Mouse (Mus musculus) layer of hippocampus, adult 18-20 months (tissue): ENCODE data around the gene Cdc34. TPM values are rescaled to one million over a fixed set of nuclear protein-coding genes. Genes with fewer than 3 reads are reported as not detected.
"Not testable (repeated sequence)": the region's sequence is repeated elsewhere in the genome, so short reads cannot be mapped to it uniquely, and the experiment has no call there.

ENCODE experiments used
- DNase-seq, 2 experiments: peaks; one replicate each; pipeline ENCODE4 v3.0.0; 2022; ENCODE audit warnings: low spot score in 2 of 2
- total RNA-seq, 2 experiments: library from RNA; stranded (reverse); gene quantifications; 2 replicates each; pipeline ENCODE4 v1.2.3; 2021

Gene Cdc34
- total RNA-seq, 2 experiments from 2014 or later, result 65.4 to 74.2 TPM

DNA sequence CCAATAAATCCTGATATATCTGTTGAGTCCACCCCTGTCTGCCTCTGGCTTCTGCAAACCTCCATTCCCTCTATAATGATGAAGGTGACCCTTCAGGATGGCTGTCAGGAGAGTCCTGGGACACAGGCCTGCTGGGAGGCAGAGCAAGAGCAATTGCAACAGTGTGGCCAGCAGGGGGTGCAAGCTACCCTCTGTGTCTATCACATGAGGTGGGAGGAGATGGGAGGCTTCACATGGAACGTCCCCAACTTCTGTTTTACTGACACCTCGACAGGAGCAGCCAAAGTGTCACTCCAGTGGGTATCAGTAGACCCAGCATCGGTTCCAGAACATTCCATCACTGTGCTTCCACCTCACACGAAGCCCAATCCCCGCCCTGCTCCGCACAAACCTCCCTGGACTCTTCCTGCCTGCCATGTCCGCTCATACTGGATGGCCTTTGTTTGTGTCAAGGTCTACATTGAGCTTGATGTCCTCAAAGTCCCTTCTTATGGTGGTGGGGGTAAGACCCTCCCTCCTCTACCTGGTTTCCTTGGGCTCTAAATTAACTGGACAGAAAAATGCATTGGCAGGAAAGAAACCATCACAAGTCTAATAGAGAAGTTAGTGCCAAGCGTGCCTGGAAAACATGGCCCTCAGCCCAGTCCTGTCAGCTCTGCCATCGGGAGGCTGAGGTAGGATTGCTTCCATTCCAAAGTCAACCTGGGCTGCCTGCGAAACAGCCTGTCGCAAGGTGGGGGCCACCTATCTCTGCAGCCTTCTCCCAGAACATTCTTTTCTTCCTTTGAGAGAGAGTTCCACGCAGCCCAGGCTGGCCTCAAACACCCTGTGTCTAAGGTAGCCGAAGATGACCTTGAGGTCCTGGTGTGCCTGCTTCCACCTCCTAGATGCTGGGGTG lies 13.5 kb downstream of the Cdc34 start:
- peak in 1 of 2 experiments; percentile 76 for DNase-seq

DNA sequence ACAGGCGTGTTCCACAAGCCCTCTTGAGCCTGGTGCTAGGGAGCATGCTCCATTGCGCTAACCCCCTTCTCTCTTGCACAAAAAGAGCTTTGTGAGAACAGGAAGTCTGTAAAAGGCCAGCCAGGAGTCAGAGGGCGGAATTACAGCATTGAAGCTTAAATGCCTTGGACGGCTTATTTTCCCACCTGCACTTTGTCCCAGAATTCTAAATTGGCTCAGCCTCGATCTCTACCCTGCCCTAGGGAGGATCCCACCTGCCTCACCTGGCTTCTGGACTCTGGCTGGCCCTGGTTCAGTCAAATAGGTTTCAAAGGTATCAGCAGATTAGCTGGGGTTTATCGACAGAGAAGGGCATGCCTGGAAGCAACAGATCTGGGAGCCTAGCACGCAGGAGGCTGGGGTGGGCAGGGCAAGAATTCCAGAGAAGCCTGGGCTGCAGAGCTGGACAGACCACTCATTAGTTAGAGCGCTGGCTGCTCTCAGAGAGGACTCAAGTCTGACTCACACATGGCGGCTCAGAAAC lies 14.2 kb downstream of the Cdc34 start:
- no peak for DNase-seq

DNA sequence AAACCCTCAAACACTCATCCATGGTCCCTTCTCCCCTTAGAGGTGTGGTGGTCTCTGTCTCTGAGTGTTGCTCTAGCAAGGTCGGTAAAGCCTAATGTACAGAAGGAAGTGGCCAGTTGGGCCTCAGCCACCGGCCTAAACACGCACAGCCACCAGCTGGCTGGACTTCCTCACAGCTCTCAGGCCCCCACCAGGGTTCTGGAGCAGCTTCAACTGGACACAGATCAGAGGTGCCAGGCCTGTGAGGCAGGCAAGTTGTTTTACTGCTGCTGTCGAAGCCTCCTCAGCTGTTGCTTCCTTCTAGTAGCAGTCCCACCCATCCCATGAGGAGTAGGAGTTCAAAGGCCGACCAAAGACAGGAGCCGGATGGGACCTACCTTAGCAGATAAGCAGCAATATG lies 15.9 kb downstream of the Cdc34 start:
- no peak for DNase-seq

DNA sequence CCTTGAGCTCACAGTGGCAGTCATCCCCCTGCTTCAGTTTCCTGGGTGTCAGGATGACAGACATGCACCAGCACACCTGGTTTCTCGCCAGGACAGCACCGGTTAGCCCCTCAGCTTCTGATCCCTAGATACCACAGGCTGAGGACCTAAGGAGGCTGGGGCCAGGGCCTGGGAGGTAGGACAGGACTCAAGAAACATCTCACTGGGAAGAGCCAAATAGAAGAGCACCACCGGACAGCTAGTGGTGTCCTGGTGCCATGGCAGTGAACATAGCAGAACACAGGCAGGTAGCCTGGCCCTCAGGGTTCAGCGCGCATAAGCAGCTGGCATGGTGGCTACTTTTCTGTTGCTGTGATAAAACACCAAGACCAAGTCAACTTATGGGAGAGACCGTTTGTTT lies 16.5 kb downstream of the Cdc34 start:
- DNase-seq, result no peak

DNA sequence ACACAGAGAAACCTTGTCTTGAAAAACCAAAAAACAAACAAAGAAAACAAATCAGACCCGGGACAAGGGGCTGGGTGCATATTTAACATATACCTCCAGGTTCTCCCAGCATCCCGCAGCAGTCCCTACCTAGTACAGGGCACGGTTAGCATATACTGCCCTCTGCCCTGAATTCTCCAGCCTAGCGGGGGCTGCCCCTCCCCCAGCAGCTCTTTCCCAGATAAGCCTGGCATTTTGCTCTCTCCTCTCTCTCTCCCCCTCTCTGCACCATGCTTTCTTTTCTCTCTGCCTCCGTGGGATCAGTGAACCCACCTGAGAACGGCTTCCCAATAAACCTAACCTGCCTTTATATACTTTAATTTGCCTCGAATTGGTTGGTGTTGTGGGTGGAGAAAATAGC lies 18.7 kb downstream of the Cdc34 start:
- DNase-seq, result no peak

DNA sequence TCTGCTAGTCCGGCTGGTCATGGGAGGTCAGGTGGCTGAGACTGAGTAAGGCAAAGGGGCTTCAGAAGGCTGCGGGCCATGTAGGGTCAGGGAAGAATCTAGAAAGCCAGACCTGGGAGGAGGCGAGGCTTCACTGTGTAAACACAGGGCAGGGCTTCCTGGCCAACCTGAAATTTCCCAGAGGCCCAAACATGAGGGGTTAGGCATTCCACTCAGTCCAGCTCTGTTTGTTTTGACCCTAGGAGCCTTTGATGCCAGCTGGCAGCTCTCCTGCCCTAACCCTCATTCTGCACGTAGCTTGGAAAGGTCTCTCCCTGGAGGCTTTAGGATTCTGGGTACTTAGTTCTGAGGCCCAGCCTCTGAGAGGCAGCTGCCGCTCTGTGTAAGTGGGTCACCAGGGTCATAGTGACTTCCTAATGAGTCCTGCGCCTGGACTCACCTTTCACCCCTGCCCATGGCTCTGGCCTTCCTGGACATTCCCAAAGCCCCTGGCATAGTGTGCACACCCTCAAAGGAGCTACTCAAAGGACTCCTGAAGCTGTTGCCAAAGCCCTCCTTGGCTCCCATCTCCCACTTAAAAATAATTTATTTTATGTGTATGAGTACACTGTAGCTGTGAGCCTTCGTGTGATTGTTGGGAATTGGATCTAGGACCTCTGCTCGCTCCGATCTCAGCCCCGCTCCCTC lies 19.6 kb downstream of the Cdc34 start:
- no peak for DNase-seq

DNA sequence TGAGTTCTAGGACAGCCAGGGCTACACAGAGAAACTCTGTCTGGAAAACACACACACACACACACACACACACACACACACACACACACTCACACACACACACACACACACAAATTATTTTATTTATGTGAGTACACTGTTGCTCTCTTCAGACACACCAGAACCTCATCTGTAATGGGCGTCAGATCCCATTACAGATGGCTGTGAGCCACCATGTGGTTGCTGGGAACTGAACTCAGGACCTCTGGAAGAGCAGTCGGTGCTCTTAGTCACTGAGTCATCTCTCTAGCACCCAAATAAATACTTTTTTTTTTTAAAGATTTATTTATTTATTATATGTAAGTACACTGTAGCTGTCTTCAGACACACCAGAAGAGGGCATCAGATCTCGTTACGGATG lies 21.0 kb downstream of the Cdc34 start:
- DNase-seq, result not testable (repeated sequence)

DNA sequence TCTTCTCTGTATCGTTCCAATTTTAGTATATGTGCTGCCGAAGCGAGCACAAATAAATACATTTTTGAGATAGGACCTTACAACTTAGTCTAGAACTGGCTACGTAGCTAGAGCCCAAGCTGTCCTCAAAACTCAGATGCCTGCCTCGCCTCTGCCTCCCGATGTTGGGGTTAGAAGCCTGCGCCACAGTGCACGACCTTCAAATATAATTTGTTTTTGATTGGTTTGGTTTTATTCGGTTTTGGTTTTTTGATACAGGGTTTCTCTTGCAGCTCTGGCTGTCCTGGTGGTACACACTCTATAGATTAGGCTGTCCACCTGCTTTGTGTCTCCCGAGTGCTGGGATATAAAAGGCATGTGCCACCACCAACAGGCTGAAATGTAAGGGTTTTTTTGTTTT lies 21.5 kb downstream of the Cdc34 start:
- DNase-seq, result no peak

DNA sequence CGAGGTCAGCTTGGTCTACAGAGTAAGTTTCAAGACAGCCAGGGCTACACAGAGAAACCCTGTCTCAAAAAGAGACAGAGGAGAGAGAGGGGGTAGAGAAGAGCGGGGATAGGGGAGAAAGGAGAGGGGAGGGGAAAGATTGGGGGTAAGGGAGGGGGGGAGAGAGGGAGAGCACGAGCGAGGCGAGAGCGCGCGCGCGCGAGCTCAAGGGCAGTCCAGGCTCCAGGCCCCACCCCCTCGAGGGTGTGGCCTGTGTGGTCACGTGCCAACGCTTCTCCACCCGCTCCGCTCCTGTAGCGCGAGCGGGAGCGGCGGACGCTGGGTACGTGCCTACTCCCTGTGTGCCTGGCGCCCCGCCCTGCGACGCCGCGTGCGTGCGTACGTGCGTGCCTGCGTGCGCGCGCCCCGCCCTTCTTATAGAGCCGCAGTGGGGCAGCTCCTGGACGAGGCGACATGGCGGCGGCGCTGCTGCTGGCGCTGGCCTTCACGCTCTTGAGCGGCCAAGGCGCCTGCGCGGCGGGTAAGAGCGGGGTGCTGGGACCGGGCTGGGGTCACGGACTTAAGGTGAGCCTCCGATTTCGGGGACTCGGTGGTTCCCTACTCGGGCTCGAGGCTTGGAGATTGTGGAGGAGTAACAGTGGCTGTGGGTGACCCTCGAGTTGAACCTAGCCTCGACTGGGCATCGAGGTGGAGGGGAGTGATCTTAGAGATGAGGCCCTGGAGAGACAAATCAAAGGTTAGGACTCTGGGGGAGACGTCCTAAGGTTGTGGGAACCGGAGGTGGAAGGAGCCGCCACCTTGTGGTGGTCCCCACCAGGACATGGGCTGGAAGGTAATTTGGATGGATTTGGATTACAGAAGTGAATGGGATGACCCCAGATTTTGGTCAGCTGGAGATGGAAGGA lies 22.3 kb downstream of the Cdc34 start, which contains the start of gene Bsg:
TSS of gene Bsg (plus strand) at position 427 of the 905 bp plus-strand sequence.
- peak; percentile 97 to 99 for DNase-seq

DNA sequence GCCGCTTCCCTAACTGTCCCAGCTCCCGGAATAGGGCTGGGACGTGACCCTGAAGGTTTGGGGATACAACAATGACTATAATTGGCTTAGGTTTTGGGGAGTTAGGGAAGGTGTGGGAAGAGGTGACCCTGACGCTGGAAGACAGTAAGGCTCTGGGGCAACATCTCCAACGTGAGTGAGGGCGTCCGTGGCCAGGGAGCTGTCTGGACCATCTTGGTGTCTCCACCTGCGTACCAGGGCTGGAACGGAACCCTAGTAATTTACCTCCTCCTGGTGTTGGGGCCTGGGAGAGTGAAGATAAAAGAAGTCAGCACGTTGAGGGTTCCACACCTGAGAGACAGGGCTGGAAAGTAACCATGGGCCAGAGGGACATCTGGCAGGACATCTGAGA lies 23.0 kb downstream of the Cdc34 start:
- DNase-seq, result no peak

DNA sequence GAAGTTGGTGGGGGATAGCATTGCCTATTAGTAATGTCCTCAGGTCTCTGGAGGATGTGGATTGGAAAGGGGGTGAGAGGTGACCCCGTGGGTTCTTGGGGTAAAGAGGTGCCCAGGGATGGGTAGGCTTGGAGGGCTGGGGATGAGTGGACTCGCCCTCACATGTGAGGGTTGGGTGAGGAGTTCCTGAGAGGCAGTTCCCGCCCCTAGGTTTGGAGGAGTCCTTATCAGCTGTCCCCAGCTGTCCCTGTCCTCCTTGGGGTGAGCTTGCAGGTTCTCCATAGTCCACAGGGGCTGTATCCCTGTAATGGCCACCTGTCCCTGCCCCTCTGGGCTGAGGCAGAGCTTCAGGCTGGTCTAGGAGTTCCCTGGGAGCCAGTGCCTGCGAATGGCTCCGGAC lies 24.0 kb downstream of the Cdc34 start:
- DNase-seq, result no peak

DNA sequence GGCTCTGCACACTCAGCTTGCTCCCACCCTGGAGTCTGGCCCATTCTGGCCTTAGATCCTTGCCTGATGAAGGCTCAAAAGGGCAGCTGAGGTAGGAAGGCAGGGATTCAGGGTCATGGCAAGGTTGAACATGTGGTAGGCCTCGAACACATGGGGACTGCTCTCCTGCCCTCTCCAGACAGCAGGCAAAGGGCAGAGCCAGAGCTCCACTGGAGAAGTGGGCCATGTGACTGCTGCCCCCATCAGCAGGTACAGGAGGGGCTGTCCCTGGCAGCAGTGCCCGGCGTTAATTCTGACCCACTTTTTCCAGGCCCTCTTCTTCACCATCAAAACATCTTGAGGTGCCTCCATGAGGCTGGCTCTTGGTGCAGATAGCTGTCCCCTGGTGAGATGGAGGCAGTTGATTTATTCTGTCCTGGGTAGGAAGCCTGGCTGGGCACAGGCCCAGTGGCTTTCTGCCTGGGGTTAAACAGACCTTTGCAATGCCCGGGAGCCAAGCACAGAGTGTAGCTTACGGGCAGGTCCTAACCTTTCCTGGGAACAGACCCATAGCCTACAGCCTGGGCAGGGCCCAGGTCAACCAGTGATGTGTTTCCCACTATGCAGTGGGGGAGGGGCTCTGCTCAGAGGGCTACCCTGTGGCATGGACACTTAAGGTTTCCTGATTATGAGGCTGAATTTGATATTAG lies 24.6 kb downstream of the Cdc34 start:
- no peak for DNase-seq

DNA sequence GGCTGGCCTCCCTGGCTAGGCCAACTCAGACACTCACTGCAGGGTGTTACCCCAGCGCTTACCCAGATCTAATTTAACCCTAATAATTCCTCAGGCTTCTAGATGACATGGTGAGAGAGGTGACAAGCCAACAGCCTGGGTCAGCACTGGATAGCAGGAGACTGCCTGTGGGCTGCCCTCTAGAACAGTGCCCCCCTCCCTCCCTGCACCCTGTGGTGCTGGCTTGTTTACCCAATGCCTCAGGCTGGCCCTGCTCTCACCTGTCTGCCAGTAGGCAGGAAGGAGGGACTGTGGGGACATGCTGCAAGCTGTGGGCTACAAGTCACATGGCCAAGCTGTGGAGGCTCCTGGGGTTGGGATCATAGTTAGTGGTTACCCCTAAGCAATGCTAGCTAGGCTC lies 25.2 kb downstream of the Cdc34 start:
- DNase-seq, result no peak

DNA sequence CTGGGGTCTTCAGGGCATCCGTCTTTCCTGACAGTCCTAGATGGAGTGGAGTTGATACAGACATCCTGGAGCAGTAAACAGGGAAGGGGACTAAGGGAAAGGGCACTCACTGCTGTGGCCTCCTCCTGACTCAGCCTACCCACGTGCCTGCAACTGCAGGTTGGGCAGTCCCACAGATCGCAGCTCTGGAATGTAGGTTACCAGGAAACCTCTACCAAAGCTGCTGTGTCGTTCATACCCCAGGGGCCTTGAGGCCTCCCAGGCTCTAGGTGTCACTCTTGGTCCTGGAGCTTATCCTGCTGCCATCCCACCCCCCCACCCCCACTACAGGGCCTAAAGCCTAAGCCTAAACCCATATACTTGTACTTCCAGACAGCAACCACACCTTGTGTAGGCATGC lies 25.8 kb downstream of the Cdc34 start:
- DNase-seq, result no peak

DNA sequence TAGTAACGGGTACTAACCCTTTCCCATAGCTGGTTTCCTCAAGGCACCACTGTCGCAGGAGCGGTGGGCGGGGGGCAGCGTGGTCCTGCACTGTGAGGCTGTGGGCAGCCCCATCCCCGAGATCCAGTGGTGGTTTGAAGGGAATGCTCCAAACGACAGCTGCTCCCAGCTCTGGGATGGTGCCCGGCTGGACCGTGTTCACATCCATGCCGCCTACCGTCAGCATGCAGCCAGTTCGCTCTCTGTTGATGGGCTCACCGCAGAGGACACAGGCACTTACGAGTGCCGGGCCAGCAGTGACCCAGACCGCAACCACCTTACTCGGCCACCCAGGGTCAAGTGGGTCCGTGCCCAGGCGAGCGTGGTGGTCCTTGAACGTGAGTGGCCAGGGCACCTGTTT lies 26.7 kb downstream of the Cdc34 start:
- DNase-seq, result no peak

DNA sequence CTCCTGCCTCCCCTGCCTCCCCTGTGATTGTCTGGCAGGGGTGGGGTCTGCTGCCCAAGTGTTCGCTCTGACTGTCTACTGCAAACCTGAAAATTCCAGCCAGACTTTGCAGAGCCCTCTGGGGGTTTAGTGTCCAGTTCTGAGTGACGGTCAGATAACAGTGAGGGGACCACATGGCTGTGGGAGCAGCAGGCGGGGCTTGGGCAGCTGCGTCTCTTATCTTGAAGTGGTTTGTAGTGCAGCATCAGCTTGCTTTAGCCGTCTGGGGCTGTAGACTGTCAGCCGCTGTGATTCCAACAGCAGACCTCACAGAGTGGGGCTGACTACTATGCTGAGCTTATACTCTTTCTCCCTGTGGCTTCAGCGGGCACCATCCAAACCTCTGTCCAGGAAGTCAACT lies 27.3 kb downstream of the Cdc34 start:
- no peak for DNase-seq

DNA sequence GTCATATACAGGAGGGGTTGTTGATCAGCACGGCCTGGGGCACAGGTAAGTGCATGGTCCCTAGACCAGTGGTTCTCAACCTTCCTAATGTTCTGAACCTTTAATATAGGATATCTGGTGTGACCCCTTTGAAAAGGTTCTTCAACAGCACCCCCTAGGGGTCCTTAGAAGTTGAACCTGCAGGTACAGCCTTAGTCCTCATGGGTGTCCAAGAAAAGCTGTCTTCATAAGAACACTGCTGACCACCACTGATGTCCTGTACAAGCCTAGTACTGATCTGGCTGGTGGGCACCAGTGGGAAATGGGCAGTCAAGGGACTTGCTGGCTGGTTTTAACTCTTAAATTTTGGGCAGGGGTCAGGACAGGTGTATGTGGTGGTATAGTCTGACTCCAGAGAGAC lies 30.0 kb downstream of the Cdc34 start:
- DNase-seq, result no peak

DNA sequence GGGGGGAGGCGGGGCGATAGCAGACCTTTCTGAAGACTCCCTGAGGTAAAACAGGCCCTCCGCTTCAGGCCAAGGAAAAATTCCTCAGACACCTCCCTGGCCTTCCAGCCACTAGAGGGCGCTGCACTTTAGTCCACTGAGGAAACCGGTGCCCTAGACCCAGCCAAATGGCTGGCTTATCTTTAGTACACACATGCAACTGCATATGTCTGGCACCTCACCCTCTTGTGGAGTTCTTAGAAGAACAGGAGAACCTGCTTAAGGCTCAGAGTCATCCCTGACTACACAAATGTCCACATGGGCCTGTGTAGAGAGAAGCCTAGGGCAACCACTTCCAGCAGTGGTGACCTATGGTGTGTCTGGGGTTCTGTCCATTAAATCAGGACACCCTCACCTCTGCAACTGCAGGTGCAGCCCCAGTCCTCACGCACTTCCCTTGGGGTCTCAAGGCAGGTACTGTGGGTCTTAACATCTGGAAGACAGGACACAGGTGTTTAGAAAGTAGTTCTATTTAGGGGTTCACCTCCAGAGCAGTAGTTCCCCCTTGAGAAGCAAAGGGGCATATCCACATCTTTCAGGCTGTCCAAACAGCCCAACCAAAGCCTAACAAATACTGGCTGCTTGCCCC lies 30.6 kb downstream of the Cdc34 start:
- DNase-seq, result peak; percentile 63 to 81

DNA sequence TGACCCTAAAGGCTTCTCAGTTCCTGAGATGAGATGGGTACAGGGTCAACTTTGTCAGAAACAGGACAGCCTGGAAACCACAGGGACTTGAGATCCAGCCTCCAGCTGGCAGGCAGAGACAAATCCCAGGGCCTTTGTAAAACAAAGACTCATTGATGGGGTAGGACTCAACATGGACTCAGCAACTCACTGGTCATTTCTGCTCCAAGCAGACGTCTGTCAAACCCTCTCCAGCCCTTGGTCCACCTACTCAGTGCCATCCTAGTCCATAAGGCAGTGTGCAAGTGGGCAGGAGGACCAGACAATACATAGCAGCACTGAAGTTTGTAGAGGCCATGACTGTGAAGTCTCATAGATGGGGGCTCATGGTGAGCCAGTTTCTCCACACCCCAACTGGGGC lies 31.2 kb downstream of the Cdc34 start:
- DNase-seq, result no peak

DNA sequence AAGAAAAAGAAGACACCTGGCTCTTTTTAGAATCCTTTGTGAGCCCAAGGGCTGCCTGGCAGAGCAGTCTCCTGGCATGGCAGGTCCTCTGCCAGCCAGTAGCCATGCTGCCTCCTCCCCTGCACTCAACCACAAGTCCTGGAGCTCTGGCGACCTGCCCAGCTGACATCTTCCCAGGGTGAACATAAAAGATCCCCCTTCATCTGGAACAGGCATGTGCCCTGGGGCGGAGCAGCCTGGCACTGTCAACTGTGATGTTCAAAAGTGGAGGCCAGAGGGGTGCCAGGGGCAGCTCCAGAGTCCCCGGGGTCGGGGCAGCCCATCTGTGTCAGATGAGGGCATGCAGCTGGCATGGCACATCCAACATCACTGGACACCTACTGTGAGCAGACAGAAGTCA lies 33.0 kb downstream of the Cdc34 start:
- DNase-seq, result no peak
